ENCODE assay signal across 8 mouse cellular contexts in genomic region chr11:83426964-83427363, GRCm38 (mm10). TPM values are rescaled to one million over a fixed set of nuclear protein-coding genes. Genes with fewer than 3 reads are reported as not detected.
DNase-seq lines count a peak whose midpoint lies in the region; ATAC-seq and TF ChIP-seq lines count a peak whose summit lies in the region.

No protein-coding gene starts in this region.

- no peak overlapping the region for H3K27ac ChIP-seq in heart, embryonic 13.5 days (replicated peaks)
- no peak overlapping the region for H3K27ac ChIP-seq in ES-Bruce4 (ENCODE audit: insufficient read depth, low read length)
- no peak overlapping the region for H3K27ac ChIP-seq in hindbrain, embryonic 14.5 days

- intact Hi-C loops in heart, postnatal 10 days (cut with DNase I), result no loop called here
- intact Hi-C loops in left cerebral cortex, postnatal 25 days (cut with DNase I), result no loop called here

- H3K4me1 ChIP-seq in heart, embryonic 13.5 days, result peaks cover 30% of the 10 kb centered on the region
- H3K4me1 ChIP-seq in ES-Bruce4 (ENCODE audit: control insufficient read depth, insufficient read depth, low read length), result no peaks in the 10 kb centered on the region
- H3K4me1 ChIP-seq in hindbrain, embryonic 14.5 days (replicated peaks; ENCODE audit: control insufficient read depth, insufficient read depth, low read length), result no peaks in the 10 kb centered on the region

- no peaks in the 10 kb centered on the region for H3K36me3 ChIP-seq in heart, embryonic 13.5 days
- no peaks in the 10 kb centered on the region for H3K36me3 ChIP-seq in ES-Bruce4 (ENCODE audit: control insufficient read depth, insufficient read depth, low read length, poor library complexity, severe bottlenecking)
- H3K36me3 ChIP-seq in hindbrain, embryonic 14.5 days (replicated peaks; ENCODE audit: control insufficient read depth, insufficient read depth), result no peaks in the 10 kb centered on the region

- TF ChIP-seq EP300 in ES-Bruce4 (IDR thresholded peaks at IDR 0.05; ENCODE audit: insufficient read depth, low read depth, low read length), result no peak

- TF ChIP-seq POLR2A in ES-Bruce4 (IDR thresholded peaks at IDR 0.05; ENCODE audit: insufficient read depth, low read length), result no peak

- WGBS in heart, embryonic 13.5 days, result 26% methylated on average over 17 of the region's 17 CpGs
- 49% methylated on average over 17 of the region's 17 CpGs for WGBS in hindbrain, embryonic 14.5 days

- peak overlapping the region; percentile 32 for H3K4me3 ChIP-seq in heart, embryonic 13.5 days
- H3K4me3 ChIP-seq in ES-Bruce4 (ENCODE audit: low read depth, low read length), result peak overlapping the region; percentile 43
- no peak overlapping the region for H3K4me3 ChIP-seq in hindbrain, embryonic 14.5 days (replicated peaks; ENCODE audit: low read length)

- no peak for TF ChIP-seq CTCF in ES-Bruce4 (IDR thresholded peaks at IDR 0.05; ENCODE audit: low read depth, low read length)

- DNase-seq in heart, postnatal 10 days, result no peak
- no peak for DNase-seq in hindbrain, embryonic 14.5 days (ENCODE audit: low spot score)
- no peak for DNase-seq in Muller cell, postnatal 12 days (ENCODE audit: inconsistent ontology term)
- no peak for DNase-seq in layer of hippocampus, adult 9-11 months
- no peak for DNase-seq in left cerebral cortex, postnatal 25 days (ENCODE audit: low spot score in 2 of 2)

- no peaks in the 10 kb centered on the region for H3K9me3 ChIP-seq in heart, embryonic 13.5 days
- no peaks in the 10 kb centered on the region for H3K9me3 ChIP-seq in ES-Bruce4 (replicated peaks; ENCODE audit: control insufficient read depth, insufficient read depth, low read length, poor library complexity, severe bottlenecking)
- H3K9me3 ChIP-seq in hindbrain, embryonic 14.5 days (ENCODE audit: control insufficient read depth, low read length), result no peaks in the 10 kb centered on the region

- peaks cover 61% of the 10 kb centered on the region for H3K27me3 ChIP-seq in heart, embryonic 13.5 days (replicated peaks)
- no peaks in the 10 kb centered on the region for H3K27me3 ChIP-seq in ES-Bruce4 (ENCODE audit: control insufficient read depth, insufficient read depth, low read length, poor library complexity, severe bottlenecking)
- H3K27me3 ChIP-seq in hindbrain, embryonic 14.5 days (ENCODE audit: control insufficient read depth, insufficient read depth, low read length), result peaks cover 16% of the 10 kb centered on the region

- peak overlapping the region; percentile 61 for H3K4me2 ChIP-seq in heart, embryonic 13.5 days
- peak overlapping the region; percentile 20; the same call in 1 of the 2 replicates for H3K4me2 ChIP-seq in hindbrain, embryonic 14.5 days (replicated peaks)

- peak overlapping the region; percentile 52; the same call in 1 of the 2 replicates for H3K9ac ChIP-seq in heart, embryonic 13.5 days
- 0 out of 2 replicates have a peak overlapping the region, but pooled peaks have one; percentile 6 for H3K9ac ChIP-seq in ES-Bruce4 (ENCODE audit: low read depth, poor library complexity, severe bottlenecking)
- no peak overlapping the region for H3K9ac ChIP-seq in hindbrain, embryonic 14.5 days

- no peak for ATAC-seq in heart, embryonic 13.5 days (ENCODE audit: extremely low read depth, insufficient number of reproducible peaks, low FRiP score, low TSS enrichment)
- no peak for ATAC-seq in hindbrain, embryonic 14.5 days (ENCODE audit: low FRiP score)
- ATAC-seq in megakaryocyte progenitor cell, adult 5-6 weeks (replicated peaks; ENCODE audit: poor library complexity), result peak; percentile 95

RNA-seq across cellular contexts. Expression of gene Gas2l2, which starts 2.3 kb away (rescaled TPM):
- polyA plus RNA-seq in heart, embryonic 13.5 days (2015; fragmentation: Nextera tagmentation; extraction: Ambion mirVana), result 0.11 TPM in 1 of 2 replicates, not detected in the other
- not detected for total RNA-seq in heart, postnatal 10 days (2021)
- not detected in 2 replicates for polyA plus RNA-seq in ES-Bruce4 (2011; ENCODE audit: insufficient read depth, insufficient read length, low read depth, missing spikeins)
- polyA plus RNA-seq in hindbrain, embryonic 14.5 days (2014; fragmentation: Nextera tagmentation; extraction: Ambion mirVana), result 0.97 and 1.5 TPM in 2 replicates
- 0.15 and 0.30 TPM in 2 replicates for total RNA-seq in megakaryocyte progenitor cell, adult 5-6 weeks (2015)
- 0.20 and 0.21 TPM in 2 replicates for total RNA-seq in megakaryocyte progenitor cell, adult 5-6 weeks (2017)
- under 1 TPM in 1 of 2 experiments, not detected in 1; 0.18 TPM for total RNA-seq in left cerebral cortex, postnatal 25 days (2021)

RNA-seq across cellular contexts. Expression of gene 1700020L24Rik, which starts 10.5 kb away (rescaled TPM):
- 1.4 and 2.1 TPM in 2 replicates for polyA plus RNA-seq in heart, embryonic 13.5 days (2015; fragmentation: Nextera tagmentation; extraction: Ambion mirVana)
- not detected for total RNA-seq in heart, postnatal 10 days (2021)
- polyA plus RNA-seq in ES-Bruce4 (2011; ENCODE audit: insufficient read depth, insufficient read length, low read depth, missing spikeins), result not detected in 2 replicates
- polyA plus RNA-seq in hindbrain, embryonic 14.5 days (2014; fragmentation: Nextera tagmentation; extraction: Ambion mirVana), result 0.39 and 0.60 TPM in 2 replicates
- total RNA-seq in megakaryocyte progenitor cell, adult 5-6 weeks (2015), result 30.8 and 38.7 TPM in 2 replicates
- total RNA-seq in megakaryocyte progenitor cell, adult 5-6 weeks (2017), result 77.0 and 80.6 TPM in 2 replicates
- not detected for total RNA-seq in left cerebral cortex, postnatal 25 days (2021)

RNA-seq across cellular contexts. Expression of gene Rasl10b, which starts 18.0 kb away (rescaled TPM):
- polyA plus RNA-seq in heart, embryonic 13.5 days (2015; fragmentation: Nextera tagmentation; extraction: Ambion mirVana), result 7.2 and 7.3 TPM in 2 replicates
- 10 to 100 TPM; 25.7 to 25.9 TPM for total RNA-seq in heart, postnatal 10 days (2021)
- 1.1 and 1.6 TPM in 2 replicates for polyA plus RNA-seq in ES-Bruce4 (2011; ENCODE audit: insufficient read depth, insufficient read length, low read depth, missing spikeins)
- 27.1 and 28.6 TPM in 2 replicates for polyA plus RNA-seq in hindbrain, embryonic 14.5 days (2014; fragmentation: Nextera tagmentation; extraction: Ambion mirVana)
- not detected in 2 replicates for total RNA-seq in megakaryocyte progenitor cell, adult 5-6 weeks (2015)
- 0.14 TPM in 1 of 2 replicates, not detected in the other for total RNA-seq in megakaryocyte progenitor cell, adult 5-6 weeks (2017)
- 100 to 1,000 TPM; 258 to 277 TPM for total RNA-seq in left cerebral cortex, postnatal 25 days (2021)

RNA-seq across cellular contexts. Expression of gene Mmp28, which starts 35.9 kb away (rescaled TPM):
- 2.5 and 2.7 TPM in 2 replicates for polyA plus RNA-seq in heart, embryonic 13.5 days (2015; fragmentation: Nextera tagmentation; extraction: Ambion mirVana)
- 1 to 10 TPM; 7.4 to 8.4 TPM for total RNA-seq in heart, postnatal 10 days (2021)
- 0.26 and 0.52 TPM in 2 replicates for polyA plus RNA-seq in ES-Bruce4 (2011; ENCODE audit: insufficient read depth, insufficient read length, low read depth, missing spikeins)
- polyA plus RNA-seq in hindbrain, embryonic 14.5 days (2014; fragmentation: Nextera tagmentation; extraction: Ambion mirVana), result 3.9 and 4.2 TPM in 2 replicates
- total RNA-seq in megakaryocyte progenitor cell, adult 5-6 weeks (2015), result 4.7 and 7.2 TPM in 2 replicates
- total RNA-seq in megakaryocyte progenitor cell, adult 5-6 weeks (2017), result 3.4 and 5.0 TPM in 2 replicates
- total RNA-seq in left cerebral cortex, postnatal 25 days (2021), result 1 to 10 TPM; 3.9 to 4.3 TPM

RNA-seq across cellular contexts. Expression of gene Taf15, which starts 45.9 kb away (rescaled TPM):
- polyA plus RNA-seq in heart, embryonic 13.5 days (2015; fragmentation: Nextera tagmentation; extraction: Ambion mirVana), result 9.7 and 10.5 TPM in 2 replicates
- total RNA-seq in heart, postnatal 10 days (2021), result 10 to 100 TPM; 39.8 to 46.3 TPM
- 324 and 326 TPM in 2 replicates for polyA plus RNA-seq in ES-Bruce4 (2011; ENCODE audit: insufficient read depth, insufficient read length, low read depth, missing spikeins)
- polyA plus RNA-seq in hindbrain, embryonic 14.5 days (2014; fragmentation: Nextera tagmentation; extraction: Ambion mirVana), result 9.4 and 11.3 TPM in 2 replicates
- total RNA-seq in megakaryocyte progenitor cell, adult 5-6 weeks (2015), result 68.8 and 73.2 TPM in 2 replicates
- 25.2 and 49.7 TPM in 2 replicates for total RNA-seq in megakaryocyte progenitor cell, adult 5-6 weeks (2017)
- 10 to 100 TPM; 48.4 to 65.7 TPM for total RNA-seq in left cerebral cortex, postnatal 25 days (2021)

Comparison
In these comparisons a context has a peak if more than half of its experiments do, and no peak if none do; other contexts are left out.
1. RNA of gene 1700020L24Rik, which starts 10.5 kb away (total RNA-seq): 30.8 to 80.6 TPM in megakaryocyte progenitor cell, adult 5-6 weeks; not detected in left cerebral cortex, postnatal 25 days and not detected in heart, postnatal 10 days; every median in the first group is over 10 times any median in the second.
2. RNA of gene Rasl10b, which starts 18.0 kb away (total RNA-seq): 258 to 277 TPM in left cerebral cortex, postnatal 25 days and 25.7 to 25.9 TPM in heart, postnatal 10 days; 0.14 TPM in megakaryocyte progenitor cell, adult 5-6 weeks; every median in the first group is over 10 times any median in the second.